Mouse (Mus musculus): ENCODE results near the gene Arhgap45. TPM values are rescaled to one million over a fixed set of nuclear protein-coding genes. Genes with fewer than 3 reads are reported as not detected.

Gene Arhgap45
- polyA plus RNA-seq, 1 experiment, result 0.53 TPM

DNA sequence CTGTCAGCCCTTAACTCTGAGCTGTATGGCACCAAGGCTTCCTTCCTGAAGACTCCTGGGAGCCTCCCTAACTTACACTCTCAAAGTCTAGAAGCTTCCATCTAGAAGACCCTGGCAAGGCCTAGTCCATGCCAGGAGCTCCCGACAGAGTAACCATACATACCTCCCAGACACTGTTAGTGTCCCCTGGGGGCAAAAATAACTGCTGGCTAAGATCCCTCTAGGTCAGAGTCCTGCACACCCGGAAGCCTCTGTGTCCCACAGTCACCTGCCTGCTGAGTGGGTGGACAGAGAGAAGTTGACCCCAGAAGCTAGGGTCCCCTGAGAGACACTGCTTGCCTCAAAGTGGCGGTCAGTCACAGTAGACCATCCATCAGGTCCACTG, 55.1 kb downstream of the Arhgap45 start:
- Histone ChIP-seq H3K79me2 (ENCODE audit: control insufficient read depth, insufficient read depth) (no peaks in the 10 kb centered on the region), H3K4me2 (ENCODE audit: low read depth) (peak overlapping the region; percentile 63), H3K36me3 (ENCODE audit: control insufficient read depth, insufficient read depth) (no peaks in the 10 kb centered on the region), H3K4me3 (no peak overlapping the region), H3K27me3 (ENCODE audit: control insufficient read depth, insufficient read depth, insufficient read length) (no peaks in the 10 kb centered on the region), H3ac (ENCODE audit: control insufficient read depth, insufficient read length) (no peak overlapping the region)
- no peak for TF ChIP-seq POLR2A (IDR thresholded peaks at IDR 0.05; ENCODE audit: insufficient read length, low read depth)
- TF ChIP-seq POLR2AphosphoS2 (IDR thresholded peaks at IDR 0.05; ENCODE audit: insufficient read length, low read depth), result no peak
- no peak for TF ChIP-seq CEBPB (IDR thresholded peaks at IDR 0.05; ENCODE audit: insufficient read depth, poor library complexity, severe bottlenecking)
- TF ChIP-seq MYOD1 (IDR thresholded peaks at IDR 0.05; ENCODE audit: control insufficient read depth in 1 of 3, insufficient read length in 2 of 3, low read depth in 2 of 3), result no peak
- no peak for TF ChIP-seq E2F4 (IDR thresholded peaks at IDR 0.05; ENCODE audit: insufficient read depth)
- no peak for TF ChIP-seq MAX (IDR thresholded peaks at IDR 0.05; ENCODE audit: low read depth)
- TF ChIP-seq USF1 (IDR thresholded peaks at IDR 0.05; ENCODE audit: low read depth), result no peak
- no peak for TF ChIP-seq REST (IDR thresholded peaks at IDR 0.05; ENCODE audit: insufficient read depth, insufficient read length)
- TF ChIP-seq TCF3 (IDR thresholded peaks at IDR 0.05; ENCODE audit: insufficient read length, low read depth), result no peak
- no peak for TF ChIP-seq TCF12 (IDR thresholded peaks at IDR 0.05; ENCODE audit: insufficient read depth, poor library complexity, severe bottlenecking)
- no peak for TF ChIP-seq MYOG (IDR thresholded peaks at IDR 0.05; ENCODE audit: control insufficient read depth in 1 of 3, insufficient read depth in 1 of 3, insufficient read length in 2 of 3, low read depth in 2 of 3)
- TF ChIP-seq SRF (IDR thresholded peaks at IDR 0.05; ENCODE audit: control insufficient read depth, insufficient read length, low read depth), result no peak

DNA sequence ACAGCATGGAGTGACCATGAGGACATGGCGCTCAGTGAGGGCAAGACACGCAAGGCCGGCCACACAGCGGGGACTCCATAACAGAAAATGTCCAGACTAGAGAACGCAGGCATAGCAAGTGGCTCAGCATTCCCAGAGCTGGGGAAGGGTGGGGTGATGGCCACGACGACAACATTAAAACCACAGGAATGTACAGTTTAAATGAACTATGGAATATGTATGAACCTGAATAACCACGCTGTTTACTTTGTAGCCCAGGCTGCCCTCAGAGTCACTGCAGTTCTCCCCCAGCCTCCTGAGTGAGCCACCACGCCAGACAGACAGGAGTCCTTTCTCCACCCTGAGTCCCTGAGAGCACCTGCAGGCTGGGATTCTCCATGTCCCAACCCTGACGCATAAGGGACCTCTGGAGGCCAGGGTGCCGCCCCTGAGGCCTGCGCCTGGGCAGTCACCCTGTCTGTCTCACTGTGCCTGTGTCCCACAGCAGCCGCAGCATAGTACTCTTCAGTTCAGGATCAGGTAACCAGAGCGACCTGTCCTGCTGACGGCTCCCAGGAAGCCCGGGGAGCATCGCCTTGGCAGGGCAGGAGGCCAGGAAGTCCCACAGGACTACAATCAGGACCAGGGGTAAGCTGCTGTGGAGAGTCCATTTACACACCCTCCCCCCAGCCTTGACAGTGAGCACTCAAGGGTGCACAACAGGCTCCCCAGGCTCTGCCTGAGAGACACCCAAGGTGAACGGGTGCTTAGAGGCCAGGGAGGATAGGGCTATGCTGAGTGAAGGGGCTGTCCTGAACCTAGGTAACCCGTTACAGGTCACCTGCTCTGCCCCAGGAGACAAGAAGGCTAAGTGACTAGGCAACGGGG, 56.4 kb downstream of the Arhgap45 start:
- no peaks in the 10 kb centered on the region for H3K36me3 ChIP-seq (ENCODE audit: control insufficient read depth, insufficient read depth)
- no peak overlapping the region for H3K4me3 ChIP-seq
- peak overlapping the region; percentile 63 for H3K4me2 ChIP-seq (ENCODE audit: low read depth)
- TF ChIP-seq SRF (IDR thresholded peaks at IDR 0.05; ENCODE audit: control insufficient read depth, insufficient read length, low read depth) (no peak), E2F4 (IDR thresholded peaks at IDR 0.05; ENCODE audit: insufficient read depth) (no peak), MYOG (IDR thresholded peaks at IDR 0.05; ENCODE audit: control insufficient read depth in 1 of 3, insufficient read depth in 1 of 3, insufficient read length in 2 of 3, low read depth in 2 of 3) (peak in 1 of 3 experiments; percentile 15)
- no peak overlapping the region for H3ac ChIP-seq (ENCODE audit: control insufficient read depth, insufficient read length)
- no peaks in the 10 kb centered on the region for H3K79me2 ChIP-seq (ENCODE audit: control insufficient read depth, insufficient read depth)
- H3K27me3 ChIP-seq (ENCODE audit: control insufficient read depth, insufficient read depth, insufficient read length), result no peaks in the 10 kb centered on the region

DNA sequence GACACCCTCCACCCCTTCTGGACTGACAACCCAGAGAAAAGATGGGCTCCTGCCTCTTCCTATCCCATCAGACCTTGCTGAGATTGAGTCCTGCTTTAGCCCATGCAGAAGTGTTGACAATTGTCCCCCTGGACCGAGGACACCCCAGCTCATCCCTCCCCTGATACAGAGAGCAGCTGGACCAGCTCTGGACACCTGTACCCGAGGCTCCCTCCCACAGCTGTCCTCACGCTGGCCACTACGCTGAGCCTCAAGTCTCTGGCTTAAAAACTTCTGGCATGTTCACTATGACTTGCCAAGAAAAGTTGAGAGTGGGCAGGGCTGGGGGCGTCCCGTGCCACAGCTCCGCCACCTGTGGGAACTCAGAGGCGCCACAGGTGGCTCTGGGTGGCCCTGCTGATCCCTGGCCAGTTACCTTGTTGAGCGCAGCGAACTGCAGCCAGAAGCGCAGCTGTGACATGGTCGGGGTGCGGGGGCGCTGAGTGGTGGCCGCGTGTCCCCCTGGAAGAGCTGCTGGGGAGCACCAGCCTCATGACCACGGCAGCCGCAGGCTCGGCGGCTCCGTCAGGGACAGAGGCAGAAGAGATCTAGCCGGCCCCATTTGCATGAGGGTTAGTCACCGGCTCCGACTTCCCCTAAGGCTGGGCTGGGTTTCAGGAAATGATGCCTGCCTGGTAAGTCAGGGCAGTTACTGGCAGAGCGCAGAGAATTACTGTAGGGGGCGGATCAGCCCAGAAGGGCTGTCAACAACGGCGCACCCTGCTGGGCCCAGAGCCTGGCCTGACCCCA, 58.6 kb downstream of the Arhgap45 start:
- TF ChIP-seq MYOD1 (IDR thresholded peaks at IDR 0.05; ENCODE audit: control insufficient read depth in 1 of 3, insufficient read length in 2 of 3, low read depth in 2 of 3) (peak in 1 of 3 experiments; percentile 55), MYOG (IDR thresholded peaks at IDR 0.05; ENCODE audit: control insufficient read depth in 1 of 3, insufficient read depth in 1 of 3, insufficient read length in 2 of 3, low read depth in 2 of 3) (peak in 2 of 3 experiments; percentile 27 to 67), TCF12 (IDR thresholded peaks at IDR 0.05; ENCODE audit: insufficient read depth, poor library complexity, severe bottlenecking) (peak; percentile 4), POLR2A (IDR thresholded peaks at IDR 0.05; ENCODE audit: insufficient read length, low read depth) (no peak)
- Histone ChIP-seq H3K27me3 (ENCODE audit: control insufficient read depth, insufficient read depth, insufficient read length) (no peaks in the 10 kb centered on the region), H3K4me3 (peak overlapping the region; percentile 11), H3K4me2 (ENCODE audit: low read depth) (peak overlapping the region; percentile 89), H3K36me3 (ENCODE audit: control insufficient read depth, insufficient read depth) (peaks cover 8% of the 10 kb centered on the region), H3K79me2 (ENCODE audit: control insufficient read depth, insufficient read depth) (no peaks in the 10 kb centered on the region), H3ac (ENCODE audit: control insufficient read depth, insufficient read length) (no peak overlapping the region)

DNA sequence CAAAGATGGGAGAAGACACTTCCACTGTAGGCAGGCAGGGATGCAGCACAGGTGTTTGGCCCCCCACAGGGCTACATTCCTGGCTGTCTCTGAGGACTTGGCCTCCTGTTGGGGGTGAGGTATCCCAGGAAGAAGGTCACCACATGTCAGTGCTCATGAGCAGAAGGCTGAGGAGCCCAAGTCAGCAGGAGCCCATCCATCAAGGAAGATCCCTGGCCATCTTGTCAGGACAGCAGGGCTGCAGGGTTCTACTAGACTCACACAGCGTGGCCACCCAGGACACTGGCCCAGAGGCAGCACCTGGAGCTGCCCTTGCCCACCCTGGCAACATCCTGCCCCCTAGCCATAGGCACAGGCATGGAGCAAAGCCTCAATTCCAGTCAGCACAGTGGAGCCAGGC, 59.5 kb downstream of the Arhgap45 start:
- Histone ChIP-seq H3K36me3 (ENCODE audit: control insufficient read depth, insufficient read depth) (peaks cover 15% of the 10 kb centered on the region), H3K4me3 (no peak overlapping the region), H3ac (ENCODE audit: control insufficient read depth, insufficient read length) (no peak overlapping the region), H3K4me2 (ENCODE audit: low read depth) (peak overlapping the region; percentile 89), H3K79me2 (ENCODE audit: control insufficient read depth, insufficient read depth) (no peaks in the 10 kb centered on the region), H3K27me3 (ENCODE audit: control insufficient read depth, insufficient read depth, insufficient read length) (no peaks in the 10 kb centered on the region)
- TF ChIP-seq TCF12 (IDR thresholded peaks at IDR 0.05; ENCODE audit: insufficient read depth, poor library complexity, severe bottlenecking), result no peak
- no peak for TF ChIP-seq SRF (IDR thresholded peaks at IDR 0.05; ENCODE audit: control insufficient read depth, insufficient read length, low read depth)
- TF ChIP-seq USF1 (IDR thresholded peaks at IDR 0.05; ENCODE audit: low read depth), result no peak
- TF ChIP-seq CEBPB (IDR thresholded peaks at IDR 0.05; ENCODE audit: insufficient read depth, poor library complexity, severe bottlenecking), result no peak
- no peak for TF ChIP-seq REST (IDR thresholded peaks at IDR 0.05; ENCODE audit: insufficient read depth, insufficient read length)
- no peak for TF ChIP-seq TCF3 (IDR thresholded peaks at IDR 0.05; ENCODE audit: insufficient read length, low read depth)
- no peak for TF ChIP-seq MYOD1 (IDR thresholded peaks at IDR 0.05; ENCODE audit: control insufficient read depth in 1 of 3, insufficient read length in 2 of 3, low read depth in 2 of 3)
- no peak for TF ChIP-seq MAX (IDR thresholded peaks at IDR 0.05; ENCODE audit: low read depth)
- no peak for TF ChIP-seq MYOG (IDR thresholded peaks at IDR 0.05; ENCODE audit: control insufficient read depth in 1 of 3, insufficient read depth in 1 of 3, insufficient read length in 2 of 3, low read depth in 2 of 3)
- TF ChIP-seq POLR2AphosphoS2 (IDR thresholded peaks at IDR 0.05; ENCODE audit: insufficient read length, low read depth), result no peak
- TF ChIP-seq E2F4 (IDR thresholded peaks at IDR 0.05; ENCODE audit: insufficient read depth), result no peak

All from myocyte (in vitro differentiated cells).